Mouse (Mus musculus) ES-E14 (cell line): ENCODE measurements at regions not wholly inside any gene's neighbourhood (a gene's known extent, or its start where the extent isn't known, plus 50 kb on each side); places are given as distances from the start of the nearest gene placed in this dataset.

Experiments used
- DNase-seq: peaks from one replicate; pipeline ENCODE4 v3.0.0-alpha.2; 2013; ENCODE audit warnings: low read depth, low spot score
- H3K27ac ChIP-seq: 2 replicates; pipeline ENCODE4 v1.5.1; 2012; ENCODE audit warnings: low read depth, mild to moderate bottlenecking, low read length, moderate library complexity, mixed read lengths; ENCODE audit not compliant: poor library complexity, insufficient read depth, severe bottlenecking
- H3K36me3 ChIP-seq: 2 replicates; pipeline ENCODE4 v1.6.1; 2012; ENCODE audit warnings: mild to moderate bottlenecking, low read length, moderate library complexity, mixed read lengths; ENCODE audit not compliant: control insufficient read depth, poor library complexity, insufficient read depth, severe bottlenecking
- H3K4me1 ChIP-seq, 2 experiments: fragments of 150-350 bp in 1 of 2; sonication (generic) in 1 of 2; 2 replicates each; pipeline ENCODE4 v1.6.1; 2012; ENCODE audit warnings: low read length in 2 of 2, mild to moderate bottlenecking in 1 of 2, mixed read lengths in 1 of 2; ENCODE audit not compliant: control insufficient read depth in 2 of 2, insufficient read depth in 2 of 2, poor library complexity in 1 of 2
- H3K4me3 ChIP-seq, 2 experiments: fragments of 150-350 bp in 1 of 2; sonication (generic) in 1 of 2; 2 replicates each; pipeline ENCODE4 v1.5.1; 2012; ENCODE audit warnings: low read length in 2 of 2, low read depth in 1 of 2, mild to moderate bottlenecking in 1 of 2, mixed read lengths in 1 of 2; ENCODE audit not compliant: insufficient read depth in 1 of 2, poor library complexity in 1 of 2, severe bottlenecking in 1 of 2
- H3K9ac ChIP-seq: 2 replicates; pipeline ENCODE4 v1.6.1; 2012; ENCODE audit warnings: low read depth, mild to moderate bottlenecking, low read length, mixed read lengths; ENCODE audit not compliant: poor library complexity, insufficient read depth, severe bottlenecking
- H3K9me3 ChIP-seq: fragments of 150-350 bp; sonication (generic); 2 replicates; pipeline ENCODE4 v1.6.1; 2012; ENCODE audit warnings: low read depth, mild to moderate bottlenecking, low read length; ENCODE audit not compliant: control insufficient read depth, insufficient read depth
- CHD2 ChIP-seq: IDR thresholded peaks from 2 replicates; pipeline ENCODE4 v1.6.1; 2014; ENCODE audit warnings: mild to moderate bottlenecking, low read depth, low read length, inconsistent platforms
- HCFC1 ChIP-seq: IDR thresholded peaks from 2 replicates; pipeline ENCODE4 v1.6.1; 2012; ENCODE audit warnings: low read length, inconsistent platforms, borderline replicate concordance; ENCODE audit not compliant: insufficient read depth
- MAFK ChIP-seq: IDR thresholded peaks from 2 replicates; pipeline ENCODE4 v1.6.1; 2014; ENCODE audit warnings: mild to moderate bottlenecking, low read depth, low read length, inconsistent platforms; ENCODE audit not compliant: insufficient read depth
- ZC3H11A ChIP-seq: IDR thresholded peaks from 2 replicates; pipeline ENCODE4 v1.6.1; 2012; ENCODE audit warnings: low read depth, mild to moderate bottlenecking, inconsistent platforms, low read length, borderline replicate concordance
- ZNF384 ChIP-seq: IDR thresholded peaks from 2 replicates; pipeline ENCODE4 v1.6.1; 2012; ENCODE audit warnings: low read depth, low read length, inconsistent platforms
- in situ Hi-C, 2 experiments: fragments of 600-800 bp; cut with MboI; formaldehyde crosslinking; loops; one replicate each; pipeline ENCODE4 v1.15.1; 2025; ENCODE audit warnings: low sequenced_read_pairs in 2 of 2, inconsistent platforms in 1 of 2; ENCODE audit not compliant: unreplicated experiment in 2 of 2

GRCm38 (mm10) chr3:121088724-121089123, 82.8 kb downstream of the Rwdd3 start:
- DNase-seq, result no peak
- in situ Hi-C loops, result no loop called here
- Histone ChIP-seq H3K27ac (no peak overlapping the region), H3K36me3 (no peaks in the 10 kb centered on the region), H3K9me3 (no peaks in the 10 kb centered on the region), H3K9ac (no peak overlapping the region), H3K4me1 (no peaks in the 10 kb centered on the region), H3K4me3 (no peak overlapping the region)
- TF ChIP-seq HCFC1 (no peak), MAFK (no peak), CHD2 (no peak)

GRCm38 (mm10) chr3:121068676-121069075, 102.8 kb downstream of the Rwdd3 start:
- Histone ChIP-seq H3K9ac (no peak overlapping the region), H3K27ac (no peak overlapping the region), H3K9me3 (no peaks in the 10 kb centered on the region), H3K36me3 (no peaks in the 10 kb centered on the region), H3K4me1 (no peaks in the 10 kb centered on the region), H3K4me3 (no peak overlapping the region)
- DNase-seq, result no peak
- TF ChIP-seq MAFK (no peak), HCFC1 (no peak), ZC3H11A (no peak), CHD2 (no peak), ZNF384 (no peak)
- in situ Hi-C loops, result no loop called here

- no peak for DNase-seq
- no peaks in the 10 kb centered on the region for H3K36me3 ChIP-seq
- no peak for TF ChIP-seq HCFC1
- H3K27ac ChIP-seq, result no peak overlapping the region
- no peaks in the 10 kb centered on the region for H3K9me3 ChIP-seq
- no peak overlapping the region for H3K4me3 ChIP-seq
- no peaks in the 10 kb centered on the region for H3K4me1 ChIP-seq
- H3K9ac ChIP-seq, result no peak overlapping the region
- in situ Hi-C loops, result no loop called here
Observed at GRCm38 (mm10) chr3:121035904-121036549, 135.5 kb downstream of the Rwdd3 start.

GRCm38 (mm10) chr3:121025546-121026157, 145.8 kb downstream of the Rwdd3 start:
- Histone ChIP-seq H3K9me3 (no peaks in the 10 kb centered on the region), H3K4me1 (peaks cover 3 to 19% of the 10 kb centered on the region in 2 experiments; a peak in 3 of 4 replicates), H3K9ac (no peak overlapping the region), H3K27ac (no peak overlapping the region), H3K36me3 (peaks cover 2% of the 10 kb centered on the region; the same call in 1 of the 2 replicates), H3K4me3 (no peak overlapping the region)
- no peak for TF ChIP-seq ZNF384
- no peak for TF ChIP-seq HCFC1
- no peak for TF ChIP-seq MAFK
- TF ChIP-seq CHD2, result no peak
- no peak for TF ChIP-seq ZC3H11A
- no peak for DNase-seq
- in situ Hi-C loops, result no loop called here

GRCm38 (mm10) chr3:121024810-121025209, 146.7 kb downstream of the Rwdd3 start:
- no peak overlapping the region for H3K27ac ChIP-seq
- H3K4me3 ChIP-seq, result no peak overlapping the region
- H3K4me1 ChIP-seq, result peaks cover 3 to 19% of the 10 kb centered on the region in 2 experiments; a peak in 3 of 4 replicates
- DNase-seq, result no peak
- TF ChIP-seq ZNF384, result no peak
- no peak for TF ChIP-seq CHD2
- no peak for TF ChIP-seq MAFK
- no peak for TF ChIP-seq HCFC1
- no peak for TF ChIP-seq ZC3H11A
- H3K36me3 ChIP-seq, result peaks cover 2% of the 10 kb centered on the region; the same call in 1 of the 2 replicates
- H3K9me3 ChIP-seq, result no peaks in the 10 kb centered on the region
- H3K9ac ChIP-seq, result no peak overlapping the region
- in situ Hi-C loops, result no loop called here
